Mouse (Mus musculus) thymus, adult 2 months (tissue): ENCODE data around the gene Dok5. TPM values are rescaled to one million over a fixed set of nuclear protein-coding genes. Genes with fewer than 3 reads are reported as not detected.

ENCODE experiments used
- DNase-seq: peaks from one replicate; pipeline ENCODE4 v3.0.0; 2021
- H3K27ac ChIP-seq: fragments of 200-500 bp; 2 replicates; pipeline ENCODE4 v1.5.1; 2012; ENCODE audit warnings: low read length, control low read depth; ENCODE audit not compliant: control insufficient read depth, insufficient read depth
- H3K27me3 ChIP-seq: fragments of 200-500 bp; 2 replicates; pipeline ENCODE4 v1.6.1; 2012; ENCODE audit warnings: mild to moderate bottlenecking, low read length, moderate library complexity, mixed read lengths; ENCODE audit not compliant: control insufficient read depth, insufficient read depth
- H3K36me3 ChIP-seq: fragments of 200-500 bp; 2 replicates; pipeline ENCODE4 v1.6.1; 2012; ENCODE audit warnings: mild to moderate bottlenecking, low read length, moderate library complexity; ENCODE audit not compliant: control insufficient read depth, insufficient read depth
- H3K4me1 ChIP-seq: fragments of 200-500 bp; replicated peaks from 2 replicates; pipeline ENCODE4 v1.6.1; 2012; ENCODE audit warnings: low read length; ENCODE audit not compliant: control insufficient read depth, insufficient read depth
- H3K4me3 ChIP-seq: fragments of 200-500 bp; 2 replicates; pipeline ENCODE4 v1.5.1; 2012; ENCODE audit warnings: mild to moderate bottlenecking, low read length, control low read depth, moderate library complexity; ENCODE audit not compliant: control insufficient read depth, insufficient read depth
- CTCF ChIP-seq: fragments of 200-500 bp; IDR thresholded peaks from 2 replicates; pipeline ENCODE4 v1.5.1; 2012; ENCODE audit warnings: mild to moderate bottlenecking, control low read depth, low read length, moderate library complexity, borderline replicate concordance; ENCODE audit not compliant: control insufficient read depth, poor library complexity, insufficient read depth; ENCODE audit errors: extremely low read depth
- POLR2A ChIP-seq: fragments of 200-500 bp; IDR thresholded peaks from 2 replicates; pipeline ENCODE4 v1.6.1; 2012; ENCODE audit warnings: mild to moderate bottlenecking, low read length, control low read depth, moderate library complexity; ENCODE audit not compliant: control insufficient read depth, poor library complexity, insufficient read depth; ENCODE audit errors: extremely low read depth
- whole genome bisulfite sequencing: fragments of 180-500 bp; shearing (Covaris S2); methylation state at CpG from one replicate; pipeline ENCODE4 v1.1.7; 2018; 5-methylcytosine and 5-hydroxymethylcytosine counted together
- polyA plus RNA-seq: library from polyadenylated mRNA; depleted of rRNA; stranded (reverse); fragments of >200 nt; gene quantifications from 2 replicates; pipeline ENCODE4 v1.2.3, GENCODE M21; 2012

The Dok5 gene
- polyA plus RNA-seq, 1 experiment: 0.63 TPM

- Histone ChIP-seq H3K27me3 (no peaks in the 10 kb centered on the region), H3K4me1 (no peaks in the 10 kb centered on the region), H3K4me3 (no peak overlapping the region), H3K27ac (no peak overlapping the region), H3K36me3 (no peaks in the 10 kb centered on the region)
- WGBS: 92% methylated on average over 3 of the region's 3 CpGs
- DNase-seq: no peak
- TF ChIP-seq POLR2A (no peak), CTCF (no peak)
These were observed 33.1 kb downstream of the Dok5 start for GRCm38 (mm10) chr2:170764704-170765103.

DNA sequence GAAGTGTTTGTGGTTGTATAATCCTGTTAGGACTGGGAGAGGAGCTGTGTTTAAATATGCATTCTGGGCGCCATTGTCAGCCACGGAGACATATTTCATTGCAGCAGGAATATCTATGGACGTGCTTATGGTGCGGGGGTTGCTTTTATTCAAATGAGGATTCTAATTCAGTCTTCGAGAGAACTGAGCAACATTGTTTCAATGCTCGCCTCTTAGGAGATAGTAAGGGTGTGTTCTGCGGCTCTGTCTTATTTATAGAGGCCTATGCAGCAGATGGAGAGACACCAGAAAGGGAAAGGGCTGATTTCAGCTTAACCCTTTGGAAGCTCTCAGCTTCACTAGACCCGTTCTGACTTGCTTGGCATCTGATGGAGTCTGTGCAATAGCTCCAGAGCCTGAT lies 35.6 kb downstream of the Dok5 start:
- no peak for TF ChIP-seq CTCF
- TF ChIP-seq POLR2A: no peak

GRCm38 (mm10) chr2:170768699-170769098 lies 37.1 kb downstream of the Dok5 start:
- 89% methylated on average over 6 of the region's 6 CpGs for WGBS
- H3K4me3 ChIP-seq: no peak overlapping the region

More for the DNA sequence above, 35.6 kb downstream of the Dok5 start:
- Histone ChIP-seq H3K36me3 (no peaks in the 10 kb centered on the region), H3K27ac (no peak overlapping the region), H3K27me3 (no peaks in the 10 kb centered on the region), H3K4me1 (no peaks in the 10 kb centered on the region), H3K4me3 (no peak overlapping the region)
- 86% methylated on average over 8 of the region's 8 CpGs for WGBS
- no peak for DNase-seq

GRCm38 (mm10) chr2:170771555-170771954 lies 39.9 kb downstream of the Dok5 start:
- no peak overlapping the region for H3K27ac ChIP-seq
- no peak for DNase-seq
- WGBS: 33% methylated on average over 1 of the region's 1 CpGs
- TF ChIP-seq CTCF (no peak), POLR2A (no peak)
- no peak overlapping the region for H3K4me3 ChIP-seq
- no peaks in the 10 kb centered on the region for H3K4me1 ChIP-seq
- H3K27me3 ChIP-seq: no peaks in the 10 kb centered on the region
- no peaks in the 10 kb centered on the region for H3K36me3 ChIP-seq

More at GRCm38 (mm10) chr2:170768699-170769098, 37.1 kb downstream of the Dok5 start:
- Histone ChIP-seq H3K27ac (no peak overlapping the region), H3K4me1 (no peaks in the 10 kb centered on the region), H3K27me3 (no peaks in the 10 kb centered on the region), H3K36me3 (no peaks in the 10 kb centered on the region)
- no peak for DNase-seq
- TF ChIP-seq CTCF (no peak), POLR2A (no peak)

- no peaks in the 10 kb centered on the region for H3K27me3 ChIP-seq
- no peaks in the 10 kb centered on the region for H3K36me3 ChIP-seq
- DNase-seq: no peak
- no peak overlapping the region for H3K4me3 ChIP-seq
- 24% methylated on average over 19 of the region's 19 CpGs for WGBS
- no peaks in the 10 kb centered on the region for H3K4me1 ChIP-seq
- no peak overlapping the region for H3K27ac ChIP-seq
- no peak for TF ChIP-seq CTCF
- TF ChIP-seq POLR2A: no peak
These were observed 40.7 kb downstream of the Dok5 start for GRCm38 (mm10) chr2:170772126-170772884.

DNA sequence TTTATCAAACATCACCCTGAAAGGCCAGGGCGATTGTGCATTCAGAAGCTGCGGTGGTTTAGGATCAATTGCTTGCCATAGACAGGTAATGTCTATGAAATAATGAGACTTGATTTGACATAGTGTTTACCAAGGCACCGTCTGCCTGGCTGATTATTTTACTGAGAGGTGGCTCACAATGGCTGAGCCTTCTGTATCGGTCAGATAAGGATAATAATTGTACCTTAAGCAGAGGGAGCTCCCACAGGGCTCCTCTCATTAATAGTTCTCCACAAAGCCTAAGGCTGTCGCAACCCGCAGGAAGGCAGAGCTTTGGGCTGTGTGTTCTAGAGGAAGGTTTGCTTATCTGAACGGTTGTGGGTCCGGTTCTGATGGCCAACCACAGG lies 41.3 kb downstream of the Dok5 start:
- no peak for TF ChIP-seq CTCF
- no peak for TF ChIP-seq POLR2A
- no peak for DNase-seq
- Histone ChIP-seq H3K27me3 (no peaks in the 10 kb centered on the region), H3K27ac (no peak overlapping the region), H3K4me1 (no peaks in the 10 kb centered on the region), H3K36me3 (no peaks in the 10 kb centered on the region), H3K4me3 (no peak overlapping the region)
- WGBS: 47% methylated on average over 8 of the region's 8 CpGs
